Mouse (Mus musculus) thymus, adult 2 months (tissue): Measurements from ENCODE around the gene Rab40c. TPM values are rescaled to one million over a fixed set of nuclear protein-coding genes. Genes with fewer than 3 reads are reported as not detected.
A peak's percentile ranks its signal among the peaks of the same experiment; 100 is the strongest.

Source experiments
- DNase-seq: peaks from one replicate; pipeline ENCODE4 v3.0.0; 2021
- H3K27ac ChIP-seq: fragments of 200-500 bp; 2 replicates; pipeline ENCODE4 v1.5.1; 2012; ENCODE audit warnings: low read length, control low read depth; ENCODE audit not compliant: control insufficient read depth, insufficient read depth
- H3K27me3 ChIP-seq: fragments of 200-500 bp; 2 replicates; pipeline ENCODE4 v1.6.1; 2012; ENCODE audit warnings: mild to moderate bottlenecking, low read length, moderate library complexity, mixed read lengths; ENCODE audit not compliant: control insufficient read depth, insufficient read depth
- H3K36me3 ChIP-seq: fragments of 200-500 bp; 2 replicates; pipeline ENCODE4 v1.6.1; 2012; ENCODE audit warnings: mild to moderate bottlenecking, low read length, moderate library complexity; ENCODE audit not compliant: control insufficient read depth, insufficient read depth
- H3K4me1 ChIP-seq: fragments of 200-500 bp; replicated peaks from 2 replicates; pipeline ENCODE4 v1.6.1; 2012; ENCODE audit warnings: low read length; ENCODE audit not compliant: control insufficient read depth, insufficient read depth
- H3K4me3 ChIP-seq: fragments of 200-500 bp; 2 replicates; pipeline ENCODE4 v1.5.1; 2012; ENCODE audit warnings: mild to moderate bottlenecking, low read length, control low read depth, moderate library complexity; ENCODE audit not compliant: control insufficient read depth, insufficient read depth
- CTCF ChIP-seq: fragments of 200-500 bp; IDR thresholded peaks from 2 replicates; pipeline ENCODE4 v1.5.1; 2012; ENCODE audit warnings: mild to moderate bottlenecking, control low read depth, low read length, moderate library complexity, borderline replicate concordance; ENCODE audit not compliant: control insufficient read depth, poor library complexity, insufficient read depth; ENCODE audit errors: extremely low read depth
- POLR2A ChIP-seq: fragments of 200-500 bp; IDR thresholded peaks from 2 replicates; pipeline ENCODE4 v1.6.1; 2012; ENCODE audit warnings: mild to moderate bottlenecking, low read length, control low read depth, moderate library complexity; ENCODE audit not compliant: control insufficient read depth, poor library complexity, insufficient read depth; ENCODE audit errors: extremely low read depth
- WGBS: fragments of 180-500 bp; shearing (Covaris S2); methylation state at CpG from one replicate; pipeline ENCODE4 v1.1.7; 2018; 5-methylcytosine and 5-hydroxymethylcytosine counted together
- polyA plus RNA-seq: library from polyadenylated mRNA; depleted of rRNA; stranded (reverse); fragments of >200 nt; gene quantifications from 2 replicates; pipeline ENCODE4 v1.2.3, GENCODE M21; 2012

Gene Rab40c
- polyA plus RNA-seq, 1 experiment = 57.6 TPM

DNA sequence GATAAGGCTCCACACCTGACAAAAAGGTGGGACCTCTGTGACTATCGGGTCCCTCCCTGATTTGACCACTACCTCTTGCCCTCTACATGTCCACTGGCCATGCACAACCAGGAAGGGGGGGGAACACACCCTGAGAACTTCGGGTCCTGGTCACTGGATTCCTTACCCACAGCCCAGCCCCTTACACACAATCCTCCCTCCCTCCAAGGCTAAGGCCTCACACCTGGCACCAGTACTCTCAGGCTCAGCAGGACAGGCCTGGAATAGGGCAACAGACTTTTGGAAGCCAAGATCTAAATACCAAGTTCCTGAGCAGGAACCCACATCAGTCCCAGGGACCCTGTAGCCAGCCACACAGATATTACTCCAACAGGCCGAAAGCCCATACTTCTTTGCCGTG lies 80.6 kb downstream of the Rab40c start:
- Histone ChIP-seq H3K36me3 (peaks cover 36% of the 10 kb centered on the region), H3K27me3 (no peaks in the 10 kb centered on the region), H3K4me3 (no peak overlapping the region), H3K27ac (no peak overlapping the region), H3K4me1 (peaks cover 36% of the 10 kb centered on the region)
- no peak for TF ChIP-seq POLR2A
- no peak for TF ChIP-seq CTCF
- no peak for DNase-seq
- WGBS = 93% methylated on average over 4 of the region's 4 CpGs

GRCm38 (mm10) chr17:25837533-25837932 lies 82.0 kb downstream of the Rab40c start:
- Histone ChIP-seq H3K27ac (no peak overlapping the region), H3K4me3 (no peak overlapping the region), H3K27me3 (no peaks in the 10 kb centered on the region), H3K36me3 (peaks cover 36% of the 10 kb centered on the region), H3K4me1 (peaks cover 31% of the 10 kb centered on the region)
- no peak for DNase-seq
- TF ChIP-seq CTCF (no peak), POLR2A (no peak)
- WGBS = 81% methylated on average over 3 of the region's 3 CpGs

GRCm38 (mm10) chr17:25837076-25837410 lies 82.5 kb downstream of the Rab40c start, which contains the start of gene Rhbdl1:
Gene Rhbdl1 (minus strand): TSS chr17:25837295.
- H3K27ac ChIP-seq = no peak within 1 kb of the TSS
- no peak for DNase-seq
- peaks cover 36% of the 10 kb centered on the region for H3K36me3 ChIP-seq
- TF ChIP-seq POLR2A = no peak
- TF ChIP-seq CTCF = peak; percentile 18; the same call in 1 of the 2 replicates
- peaks cover 34% of the 10 kb centered on the region for H3K4me1 ChIP-seq
- 8% methylated on average over 29 of the region's 29 CpGs for WGBS
- peak within 1 kb of the TSS; percentile 14 for H3K4me3 ChIP-seq
- H3K27me3 ChIP-seq = no peaks in the 10 kb centered on the region

DNA sequence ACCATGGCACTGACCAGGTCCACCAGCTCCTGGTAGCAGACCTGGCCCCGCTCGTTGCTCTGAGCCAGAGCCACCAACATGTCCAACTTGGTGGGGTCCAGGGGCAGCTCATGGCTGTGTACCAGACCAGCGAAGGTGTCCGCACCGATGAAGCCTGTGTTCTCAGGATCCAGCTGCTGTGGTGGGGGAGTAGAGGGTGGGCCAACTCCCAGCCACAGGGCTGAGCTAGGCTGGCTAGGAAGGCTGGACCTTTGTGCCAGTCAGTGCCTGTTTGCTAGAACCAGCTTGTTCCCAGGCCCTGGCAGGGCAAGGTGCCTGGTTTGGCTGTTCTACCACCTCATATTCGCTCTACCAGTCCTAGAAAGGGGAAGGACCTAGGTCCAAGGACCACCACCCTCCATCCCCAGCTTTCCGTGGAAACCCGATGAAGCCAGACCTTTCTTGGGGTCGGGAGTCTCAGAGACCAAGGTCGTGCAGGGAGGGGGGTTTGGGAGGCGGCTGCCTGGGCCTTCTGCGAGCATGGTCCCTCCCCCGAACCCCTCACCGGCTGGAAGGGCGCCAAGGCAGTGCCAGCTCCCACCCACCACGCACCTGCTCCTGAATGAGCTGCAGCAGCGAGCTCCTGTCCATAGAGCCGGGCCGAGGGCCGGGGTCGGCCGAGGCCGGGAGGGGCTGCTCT lies 83.0 kb downstream of the Rab40c start:
- TF ChIP-seq POLR2A (no peak), CTCF (no peak)
- H3K36me3 ChIP-seq = peaks cover 32% of the 10 kb centered on the region
- H3K27ac ChIP-seq = no peak overlapping the region
- no peak for DNase-seq
- WGBS = 30% methylated on average over 23 of the region's 23 CpGs
- no peaks in the 10 kb centered on the region for H3K27me3 ChIP-seq
- peaks cover 39% of the 10 kb centered on the region for H3K4me1 ChIP-seq
- H3K4me3 ChIP-seq = peak overlapping the region; percentile 14

- peaks cover 26% of the 10 kb centered on the region for H3K36me3 ChIP-seq
- no peak overlapping the region for H3K4me3 ChIP-seq
- peaks cover 43% of the 10 kb centered on the region for H3K4me1 ChIP-seq
- no peak for TF ChIP-seq CTCF
- no peak for TF ChIP-seq POLR2A
- WGBS = 96% methylated on average over 16 of the region's 16 CpGs
- DNase-seq = no peak
- no peak overlapping the region for H3K27ac ChIP-seq
- H3K27me3 ChIP-seq = no peaks in the 10 kb centered on the region
Measured at GRCm38 (mm10) chr17:25835816-25836215, 83.7 kb downstream of the Rab40c start.

- WGBS = 97% methylated on average over 7 of the region's 7 CpGs
- H3K36me3 ChIP-seq = peaks cover 25% of the 10 kb centered on the region
- H3K4me3 ChIP-seq = no peak overlapping the region
- no peak for TF ChIP-seq CTCF
- no peak for DNase-seq
- H3K4me1 ChIP-seq = peaks cover 43% of the 10 kb centered on the region
- no peaks in the 10 kb centered on the region for H3K27me3 ChIP-seq
- H3K27ac ChIP-seq = no peak overlapping the region
Measured at GRCm38 (mm10) chr17:25835301-25835700, 84.2 kb downstream of the Rab40c start.
